Mouse (Mus musculus) urinary bladder, postnatal 36 days (tissue): ENCODE data around the gene Dok3.

ENCODE experiments used
- DNase-seq, 2 experiments: peaks; one replicate each; pipeline ENCODE4 v3.0.0; 2022; ENCODE audit warnings: low spot score in 2 of 2, mixed read lengths in 1 of 2

Gene Dok3

GRCm38 (mm10) chr13:55507877-55508276, 21.2 kb downstream of the Dok3 start:
- no peak for DNase-seq

DNA sequence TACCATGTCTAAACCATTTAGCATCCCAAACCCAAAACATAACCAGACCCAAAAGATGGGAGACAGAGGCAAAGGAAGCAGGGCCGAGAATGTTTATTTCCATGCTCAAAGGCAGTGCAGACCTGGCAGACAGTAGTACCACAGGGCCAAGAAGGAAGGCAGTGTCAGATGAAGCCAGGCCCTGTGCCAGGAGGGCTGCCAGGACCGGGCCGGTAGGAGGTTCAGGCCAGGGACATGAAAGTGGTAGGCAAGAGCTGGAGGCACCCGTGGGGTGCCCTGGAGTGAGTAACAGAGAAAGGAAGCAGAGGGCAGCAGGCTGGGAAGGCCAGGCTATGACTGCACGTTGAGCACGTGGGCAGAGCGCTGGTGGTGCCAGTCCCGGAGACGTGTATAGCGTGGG, 22.4 kb downstream of the Dok3 start:
- peak in 1 of 2 experiments; percentile 42 for DNase-seq

GRCm38 (mm10) chr13:55505810-55506209, 23.3 kb downstream of the Dok3 start:
- DNase-seq: no peak

GRCm38 (mm10) chr13:55504390-55504789, 24.7 kb downstream of the Dok3 start:
- DNase-seq: no peak

- DNase-seq: no peak
Observed at GRCm38 (mm10) chr13:55502405-55502804, 26.7 kb downstream of the Dok3 start.

DNA sequence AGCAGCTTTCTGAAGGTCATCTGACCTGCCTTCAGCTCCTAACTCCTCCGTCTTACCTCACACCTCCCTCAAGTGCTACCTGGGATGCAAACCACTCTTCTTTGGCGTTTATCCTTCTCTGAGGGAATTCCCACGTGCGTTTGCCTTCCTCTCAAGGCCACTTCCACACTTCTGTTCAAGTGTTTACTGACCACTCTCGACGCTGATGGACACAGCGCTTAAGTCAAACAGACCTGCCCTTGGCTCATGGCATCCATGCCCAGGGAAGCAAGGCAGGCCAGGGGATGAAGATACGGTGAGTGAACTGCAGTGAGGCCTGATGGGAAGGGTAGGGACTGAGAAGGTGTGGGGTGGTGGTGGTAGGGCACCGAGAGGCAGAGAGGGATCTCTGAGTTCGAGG, 28.5 kb downstream of the Dok3 start:
- DNase-seq: no peak

GRCm38 (mm10) chr13:55498906-55499305, 30.2 kb downstream of the Dok3 start:
- DNase-seq: no peak

DNA sequence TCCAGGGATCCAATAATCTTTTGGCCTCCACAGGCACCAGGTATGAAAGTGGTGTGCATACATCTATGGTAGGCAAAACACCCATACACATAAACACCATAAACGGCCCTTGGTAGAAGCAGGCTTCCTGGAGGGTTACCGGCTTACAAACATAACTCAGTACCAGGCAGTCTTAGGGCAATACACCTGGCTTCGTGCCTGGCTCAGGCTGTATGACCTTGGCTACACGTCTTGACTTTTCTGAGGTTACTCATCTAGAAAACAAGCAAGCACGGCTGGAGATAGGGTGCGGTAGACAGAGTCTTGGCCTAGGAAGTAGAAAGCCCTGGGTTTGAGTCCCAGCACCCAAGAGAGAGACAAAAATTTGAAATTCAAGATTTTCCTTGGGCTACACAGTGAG, 32.4 kb downstream of the Dok3 start:
- DNase-seq: no peak

GRCm38 (mm10) chr13:55495702-55496101, 33.4 kb downstream of the Dok3 start:
- no peak for DNase-seq

- DNase-seq: no peak
Observed at GRCm38 (mm10) chr13:55494883-55495621, 34.0 kb downstream of the Dok3 start.

GRCm38 (mm10) chr13:55494257-55494656, 34.8 kb downstream of the Dok3 start:
- no peak for DNase-seq

GRCm38 (mm10) chr13:55487578-55488498, 41.3 kb downstream of the Dok3 start, which contains the start of gene Dbn1:
Gene Dbn1, minus strand, starts transcription at chr13:55488111.
- no peak for DNase-seq

DNA sequence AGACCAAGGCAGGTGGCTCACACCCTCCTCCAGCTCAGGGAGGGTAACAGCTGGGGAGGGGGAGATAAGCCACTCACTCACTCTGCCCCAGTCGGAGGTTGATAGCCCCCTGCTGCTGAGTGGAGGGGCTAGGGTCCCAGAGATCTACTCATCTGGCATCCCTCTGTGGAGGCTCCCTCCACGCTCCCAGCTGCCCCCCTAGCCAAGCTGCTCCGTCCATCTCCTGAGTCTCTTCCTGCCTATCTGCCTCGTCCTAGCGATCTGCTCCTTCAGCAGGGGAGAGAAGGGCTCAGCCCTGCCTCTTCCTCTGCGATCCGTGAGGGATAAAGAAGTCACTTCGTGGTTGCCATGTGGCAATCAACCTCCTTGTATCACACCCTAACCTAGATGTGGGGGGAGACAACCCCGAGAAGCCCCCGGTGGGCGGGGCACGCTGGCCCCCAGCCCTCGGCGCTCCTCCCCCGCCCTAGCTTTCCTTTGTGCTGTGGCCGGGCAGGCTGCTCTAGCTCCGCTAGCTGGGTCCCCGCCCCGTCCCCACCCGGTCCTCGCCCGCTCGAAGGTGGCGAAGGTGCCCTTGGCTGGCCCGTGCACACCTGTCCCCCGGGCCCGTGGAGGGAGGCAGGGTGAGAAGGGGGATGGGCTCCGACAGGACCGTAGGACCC, 42.0 kb downstream of the Dok3 start:
- no peak for DNase-seq

- no peak for DNase-seq
Observed at GRCm38 (mm10) chr13:55486029-55486794, 42.9 kb downstream of the Dok3 start.

DNA sequence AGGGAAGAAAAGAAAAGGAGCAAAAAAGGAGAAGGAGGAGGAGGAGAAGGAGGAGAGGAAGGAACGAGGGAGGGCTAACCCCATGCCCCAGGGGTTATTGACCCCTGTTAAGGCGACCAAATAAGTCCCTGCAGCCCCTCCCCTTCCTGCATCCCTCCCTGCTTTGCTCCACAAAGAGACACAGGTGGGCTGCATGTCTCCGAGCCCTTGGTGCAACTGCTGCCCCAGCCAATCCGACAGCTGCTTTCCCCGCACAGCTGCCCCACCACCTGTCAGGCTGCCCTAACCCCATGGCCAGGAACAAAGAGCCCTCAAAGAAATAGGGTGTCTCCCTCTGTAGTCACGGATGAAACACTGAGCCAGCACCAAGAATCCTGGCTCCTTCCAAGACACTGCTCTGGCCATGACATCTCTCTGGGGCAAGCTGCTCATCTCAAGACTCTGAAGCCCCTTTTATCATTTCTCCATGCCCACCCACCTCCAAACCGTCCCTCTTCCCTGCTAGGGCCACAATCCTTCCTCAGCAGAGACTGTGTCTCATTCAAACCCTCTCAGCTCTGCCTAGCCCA, 44.5 kb downstream of the Dok3 start:
- DNase-seq: no peak

DNA sequence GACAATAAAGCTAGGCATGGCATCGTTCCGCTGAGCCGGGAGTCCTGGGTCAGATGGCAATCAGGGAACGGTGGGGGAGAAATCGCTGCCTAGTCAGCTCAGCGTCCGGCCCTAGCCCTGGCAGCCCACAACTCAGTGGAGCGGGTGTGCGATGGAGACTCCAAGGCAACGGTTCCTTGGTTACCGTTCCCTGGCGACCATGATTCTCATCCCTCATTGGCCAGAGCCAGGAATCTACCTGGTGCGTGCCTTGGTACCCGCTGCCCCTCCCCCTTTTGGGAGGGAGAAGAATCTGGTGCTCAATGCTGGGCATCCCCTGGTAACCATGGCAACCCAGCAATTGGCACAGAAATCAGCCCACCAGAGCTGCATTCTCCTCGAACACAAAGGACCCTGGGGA, 45.5 kb downstream of the Dok3 start:
- DNase-seq: no peak

- no peak for DNase-seq
Observed at GRCm38 (mm10) chr13:55483071-55483470, 46.0 kb downstream of the Dok3 start.

- no peak for DNase-seq
Observed at GRCm38 (mm10) chr13:55482542-55482941, 46.6 kb downstream of the Dok3 start.

GRCm38 (mm10) chr13:55479929-55480328, 49.2 kb downstream of the Dok3 start:
- DNase-seq: no peak

GRCm38 (mm10) chr13:55479008-55479407, 50.1 kb downstream of the Dok3 start:
- no peak for DNase-seq

- no peak for DNase-seq
Observed at GRCm38 (mm10) chr13:55478036-55478435, 51.1 kb downstream of the Dok3 start.
